Mouse (Mus musculus) olfactory bulb, adult 2 months (tissue): ENCODE data around the gene Tspan3. TPM values are rescaled to one million over a fixed set of nuclear protein-coding genes. Genes with fewer than 3 reads are reported as not detected.

Source experiments
- H3K27ac ChIP-seq: fragments of 200-500 bp; 2 replicates; pipeline ENCODE4 v1.5.1; 2012; ENCODE audit warnings: low read depth, low read length; ENCODE audit not compliant: insufficient read depth
- H3K4me1 ChIP-seq: fragments of 200-500 bp; 2 replicates; pipeline ENCODE4 v1.6.1; 2012; ENCODE audit warnings: low read length; ENCODE audit not compliant: control insufficient read depth, insufficient read depth
- H3K4me3 ChIP-seq: fragments of 200-500 bp; 2 replicates; pipeline ENCODE4 v1.5.1; 2012; ENCODE audit warnings: mild to moderate bottlenecking, low read depth, low read length, moderate library complexity; ENCODE audit not compliant: insufficient read depth
- CTCF ChIP-seq: fragments of 200-500 bp; IDR thresholded peaks from 2 replicates; pipeline ENCODE4 v1.5.1; 2012; ENCODE audit warnings: low read depth, mild to moderate bottlenecking, low read length, moderate library complexity; ENCODE audit not compliant: insufficient read depth
- POLR2A ChIP-seq: fragments of 200-500 bp; IDR thresholded peaks from 2 replicates; pipeline ENCODE4 v1.6.1; 2012; ENCODE audit warnings: mild to moderate bottlenecking, low read depth, low read length, moderate library complexity; ENCODE audit not compliant: insufficient read depth
- WGBS: fragments of 180-500 bp; shearing (Covaris S2); methylation state at CpG from one replicate; pipeline ENCODE4 v1.1.7; 2018; 5-methylcytosine and 5-hydroxymethylcytosine counted together
- polyA plus RNA-seq: library from polyadenylated mRNA; stranded (reverse); fragments of >200 nt; gene quantifications from 2 replicates; pipeline ENCODE4 v1.2.4, GENCODE M21; 2012; ENCODE audit warnings: low replicate concordance; ENCODE audit not compliant: missing spikeins, insufficient read depth, insufficient read length

Gene Tspan3
- polyA plus RNA-seq, 1 experiment: not detected

GRCm38 (mm10) chr9:56106274-56107072 lies 58.8 kb downstream of the Tspan3 start:
- WGBS: 86% methylated on average over 6 of the region's 6 CpGs
- no peaks in the 10 kb centered on the region for H3K4me1 ChIP-seq
- TF ChIP-seq POLR2A (no peak), CTCF (no peak)
- H3K4me3 ChIP-seq: no peak overlapping the region
- no peak overlapping the region for H3K27ac ChIP-seq

GRCm38 (mm10) chr9:56104921-56105320 lies 60.4 kb downstream of the Tspan3 start:
- no peaks in the 10 kb centered on the region for H3K4me1 ChIP-seq
- no peak overlapping the region for H3K27ac ChIP-seq
- no peak for TF ChIP-seq POLR2A
- TF ChIP-seq CTCF: no peak
- H3K4me3 ChIP-seq: no peak overlapping the region
- WGBS: 83% methylated on average over 7 of the region's 7 CpGs

- no peak for TF ChIP-seq POLR2A
- no peak for TF ChIP-seq CTCF
- H3K4me3 ChIP-seq: no peak overlapping the region
- WGBS: 53% methylated on average over 4 of the region's 4 CpGs
- H3K27ac ChIP-seq: no peak overlapping the region
- H3K4me1 ChIP-seq: no peaks in the 10 kb centered on the region
Observed at GRCm38 (mm10) chr9:56101022-56101421, 64.3 kb downstream of the Tspan3 start.

- H3K4me1 ChIP-seq: no peaks in the 10 kb centered on the region
- H3K4me3 ChIP-seq: no peak overlapping the region
- H3K27ac ChIP-seq: no peak overlapping the region
- TF ChIP-seq POLR2A (no peak), CTCF (no peak)
- 82% methylated on average over 7 of the region's 7 CpGs for WGBS
Observed at GRCm38 (mm10) chr9:56100041-56100522, 65.2 kb downstream of the Tspan3 start.

GRCm38 (mm10) chr9:56097584-56098298 lies 67.5 kb downstream of the Tspan3 start:
- TF ChIP-seq POLR2A: no peak
- TF ChIP-seq CTCF: no peak
- 87% methylated on average over 4 of the region's 4 CpGs for WGBS
- Histone ChIP-seq H3K4me1 (no peaks in the 10 kb centered on the region), H3K4me3 (no peak overlapping the region), H3K27ac (no peak overlapping the region)

- Histone ChIP-seq H3K4me1 (peaks cover 8% of the 10 kb centered on the region), H3K27ac (no peak overlapping the region), H3K4me3 (no peak overlapping the region)
- no peak for TF ChIP-seq POLR2A
- TF ChIP-seq CTCF: no peak
- 64% methylated on average over 2 of the region's 2 CpGs for WGBS
Observed at GRCm38 (mm10) chr9:56092102-56092501, 73.2 kb downstream of the Tspan3 start.

GRCm38 (mm10) chr9:56090546-56091225 lies 74.6 kb downstream of the Tspan3 start:
- 89% methylated on average over 5 of the region's 5 CpGs for WGBS
- Histone ChIP-seq H3K27ac (no peak overlapping the region), H3K4me3 (no peak overlapping the region), H3K4me1 (peaks cover 8% of the 10 kb centered on the region)
- TF ChIP-seq CTCF (no peak), POLR2A (no peak)

- 27% methylated on average over 22 of the region's 22 CpGs for WGBS
- TF ChIP-seq CTCF: no peak
- TF ChIP-seq POLR2A: no peak
- Histone ChIP-seq H3K4me3 (no peak within 1 kb of the TSS), H3K27ac (no peak within 1 kb of the TSS; the same call in 1 of the 2 replicates), H3K4me1 (peaks cover 8% of the 10 kb centered on the region)
Observed at GRCm38 (mm10) chr9:56089778-56090520, 75.3 kb downstream of the Tspan3 start, which contains the start of gene Pstpip1. TSS of gene Pstpip1 (plus strand) at chr9:56089962.
